Mouse (Mus musculus): Measurements from ENCODE around the gene Adh7. TPM values are rescaled to one million over a fixed set of nuclear protein-coding genes. Genes with fewer than 3 reads are reported as not detected.

Adh7 gene
- polyA plus RNA-seq, 1 experiment from 2014 or later = 5.8 TPM

DNA sequence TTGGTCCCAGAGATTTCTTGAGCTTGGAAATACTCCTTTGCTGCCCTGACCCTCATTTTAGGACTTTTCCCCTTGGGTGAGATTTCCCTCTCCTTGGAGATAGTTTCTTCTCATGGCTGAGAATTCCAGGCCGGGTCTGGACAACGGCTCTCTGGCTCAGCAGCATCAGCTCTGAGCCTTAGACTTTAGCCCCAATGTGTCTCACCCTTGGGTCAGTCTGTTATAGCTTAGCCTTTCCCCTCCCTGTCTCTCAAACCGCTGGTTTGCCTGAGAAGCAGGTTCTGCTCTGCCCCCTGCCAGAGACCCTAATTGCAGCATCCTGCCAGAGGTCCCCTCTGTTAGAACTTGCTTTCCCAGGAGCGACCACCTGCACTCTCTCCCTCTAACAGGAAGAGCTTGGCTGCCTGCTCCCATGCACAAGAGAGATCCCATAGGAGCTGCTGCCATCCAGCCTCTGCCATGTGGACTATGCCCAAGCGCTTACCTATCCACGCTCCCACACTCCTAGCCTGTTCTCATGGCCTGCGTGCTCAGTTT is 26.8 kb downstream of the Adh7 start:
- ChIA-PET POLR2A (interaction anchor here (0.6 to 2.1 kb wide), 2 partner anchors 28 to 333 kb away, joined by 3 to 4 read pairs; no protein-coding TSS in a partner anchor), CTCF (interaction anchor here (0.8 to 1.6 kb wide), 8 partner anchors 17 to 195 kb away, joined by 3 to 5 read pairs (median 3); partner anchors contain the start of gene Adh1)
- DNase-seq (ENCODE audit: low read depth, low spot score) (no peak), ATAC-seq (no peak)
- TF ChIP-seq CTCF (IDR thresholded peaks at IDR 0.05) = no peak
- in situ Hi-C loops (cut with MboI; ENCODE audit: low pct_unique_long_range_greater_than_20kb) = no loop called here
- H3K27me3 ChIP-seq = no peaks in the 10 kb centered on the region

DNA sequence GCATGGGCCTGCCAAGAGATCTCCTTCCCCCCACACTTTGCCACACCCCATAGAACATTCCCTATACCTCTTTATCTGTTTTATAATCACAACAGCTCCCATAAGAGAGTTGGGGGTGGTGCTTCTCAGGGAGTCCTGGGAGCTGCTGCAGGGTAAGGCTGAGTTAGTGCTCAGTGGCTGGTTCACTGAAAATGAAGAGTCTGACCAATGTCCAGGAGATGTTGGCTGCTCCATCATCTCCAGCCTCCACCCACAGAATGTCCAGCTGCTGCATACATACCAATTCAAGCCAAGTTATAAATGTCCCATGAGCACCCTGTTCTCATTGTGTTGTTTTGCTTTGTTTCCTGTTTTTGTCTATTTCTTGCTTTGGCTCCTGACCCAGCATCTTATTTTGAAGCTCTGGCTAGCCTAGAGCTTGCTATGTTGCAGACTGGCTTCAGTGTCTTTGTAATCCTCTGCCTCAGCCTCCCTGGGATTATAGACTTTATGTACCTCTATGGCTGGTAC is 29.0 kb downstream of the Adh7 start:
- CTCF ChIA-PET = interaction anchor here (1.5 to 1.6 kb wide), 2 partner anchors 9 to 16 kb away, joined by 4 to 7 read pairs; no protein-coding TSS in a partner anchor
- in situ Hi-C loops (cut with MboI; ENCODE audit: low pct_unique_long_range_greater_than_20kb) = no loop called here
- DNase-seq (ENCODE audit: low read depth, low spot score) = no peak

DNA sequence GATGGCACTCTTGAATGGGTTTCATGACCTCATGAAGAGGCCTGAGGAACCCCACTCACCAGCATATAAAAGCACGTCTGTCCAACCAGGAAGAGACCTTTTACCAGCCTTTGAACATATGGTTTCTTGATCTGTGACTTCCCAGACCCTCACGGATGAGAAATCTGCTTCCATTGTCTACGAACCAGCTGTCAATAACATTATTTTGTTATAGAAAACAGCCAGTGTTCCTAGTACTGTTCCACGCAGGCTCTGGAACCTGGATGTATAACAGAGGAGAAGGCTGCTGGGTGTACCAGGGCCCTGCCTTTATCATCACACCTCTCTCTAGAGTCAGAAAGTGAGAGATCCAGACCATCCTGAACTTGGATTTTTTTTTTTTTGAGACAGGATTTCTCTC is 29.7 kb downstream of the Adh7 start:
- DNase-seq (ENCODE audit: low read depth, low spot score) (no peak), ATAC-seq (no peak)
- in situ Hi-C loops (cut with MboI; ENCODE audit: low pct_unique_long_range_greater_than_20kb) = no loop called here
- ChIA-PET POLR2A (no interaction called here), CTCF (interaction anchor here (1.5 kb wide), 1 partner anchor 15 kb away, joined by 7 read pairs; no protein-coding TSS in a partner anchor)
- TF ChIP-seq CTCF (IDR thresholded peaks at IDR 0.05) = no peak
- no peaks in the 10 kb centered on the region for H3K27me3 ChIP-seq

More for the DNA sequence above, 29.0 kb downstream of the Adh7 start:
- POLR2A ChIA-PET = interaction anchor here (0.6 to 2.1 kb wide), 2 partner anchors 26 to 73 kb away, joined by 3 to 4 read pairs; no protein-coding TSS in a partner anchor
- no peak for TF ChIP-seq CTCF (IDR thresholded peaks at IDR 0.05)
- no peaks in the 10 kb centered on the region for H3K27me3 ChIP-seq
- no peak for ATAC-seq

DNA sequence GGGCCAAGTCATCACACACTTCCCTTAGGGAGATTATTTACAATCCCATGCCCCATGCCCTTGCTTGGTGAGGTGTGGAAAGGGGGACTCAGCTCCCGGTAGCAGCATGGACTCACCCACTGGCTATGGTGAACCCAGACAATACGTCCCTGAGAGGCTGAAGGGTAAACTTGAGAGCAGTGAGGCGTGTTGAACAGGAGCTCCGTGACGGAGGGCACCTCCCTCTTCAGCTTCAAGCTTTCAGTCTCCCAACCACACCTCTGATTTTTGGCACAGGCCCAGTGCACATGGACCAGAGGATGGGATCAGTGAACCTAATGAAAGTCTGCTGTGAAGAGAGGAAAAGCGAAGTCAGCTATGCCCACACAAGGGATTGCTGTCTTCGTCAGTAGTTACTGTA is 30.5 kb downstream of the Adh7 start:
- ChIA-PET POLR2A (interaction anchor here (0.6 to 0.7 kb wide), 2 partner anchors 23 to 186 kb away, joined by 3 read pairs; no protein-coding TSS in a partner anchor), CTCF (interaction anchor here (1.3 to 1.8 kb wide), 2 partner anchors 15 to 17 kb away, joined by 4 read pairs; no protein-coding TSS in a partner anchor)
- no peaks in the 10 kb centered on the region for H3K27me3 ChIP-seq
- ATAC-seq = no peak
- in situ Hi-C loops (cut with MboI; ENCODE audit: low pct_unique_long_range_greater_than_20kb) = no loop called here
- TF ChIP-seq CTCF (IDR thresholded peaks at IDR 0.05) = no peak
- no peak for DNase-seq (ENCODE audit: low read depth, low spot score)

DNA sequence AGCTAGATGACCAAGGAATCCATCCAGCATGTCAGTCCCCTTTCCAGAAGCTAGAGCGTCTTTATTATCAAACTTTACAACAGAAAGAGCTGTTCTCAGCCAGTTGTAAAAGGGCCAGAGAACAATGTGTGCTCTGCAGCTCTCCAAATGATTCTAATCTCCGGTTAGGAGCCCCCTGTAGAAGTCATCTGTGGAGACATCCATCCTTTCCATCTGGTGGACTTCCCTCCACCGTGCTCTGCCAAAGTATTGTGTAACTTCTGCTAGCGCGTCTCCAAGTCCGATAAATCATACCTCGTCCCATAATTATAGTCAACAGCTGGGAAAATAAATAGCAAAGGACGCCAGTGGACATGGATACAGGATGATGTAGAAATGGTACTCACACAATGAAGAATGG is 31.2 kb downstream of the Adh7 start:
- POLR2A ChIA-PET = interaction anchor here (0.7 kb wide), 1 partner anchor 22 kb away, joined by 3 read pairs; no protein-coding TSS in a partner anchor
- in situ Hi-C loops (cut with MboI; ENCODE audit: low pct_unique_long_range_greater_than_20kb) = no loop called here
- H3K27me3 ChIP-seq = no peaks in the 10 kb centered on the region
- DNase-seq (ENCODE audit: low read depth, low spot score) = no peak
- TF ChIP-seq CTCF (IDR thresholded peaks at IDR 0.05) = no peak
- no peak for ATAC-seq
- CTCF ChIA-PET = interaction anchor here (1.3 to 1.8 kb wide), 3 partner anchors 14 to 24 kb away, joined by 3 to 4 read pairs (median 4); no protein-coding TSS in a partner anchor

DNA sequence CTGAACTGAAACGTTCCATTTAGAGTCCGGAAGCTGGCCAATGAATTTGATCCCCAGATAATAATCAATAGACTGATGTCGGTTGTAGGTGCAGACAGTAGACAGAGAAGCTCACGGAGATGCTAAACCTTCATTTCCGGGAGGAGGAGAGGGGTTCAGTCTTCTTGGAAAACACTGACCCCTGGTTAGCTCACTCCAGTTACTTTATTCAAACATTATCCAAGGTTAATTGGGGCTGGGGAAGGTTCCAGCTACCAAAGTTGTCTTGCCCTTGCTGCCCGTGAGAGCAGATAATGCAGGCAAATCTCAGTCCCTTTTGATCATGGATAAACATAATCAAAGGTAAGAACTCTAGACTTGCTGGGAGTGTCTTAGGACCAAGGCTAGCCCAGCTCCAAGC is 33.6 kb downstream of the Adh7 start:
- ChIA-PET CTCF (interaction anchor here (0.8 to 2.9 kb wide), 6 partner anchors 8 to 31 kb away, joined by 3 to 14 read pairs (median 4); no protein-coding TSS in a partner anchor), POLR2A (interaction anchor here (0.6 to 2.7 kb wide), 2 partner anchors 10 to 20 kb away, joined by 3 to 7 read pairs; no protein-coding TSS in a partner anchor)
- no peak for TF ChIP-seq CTCF (IDR thresholded peaks at IDR 0.05)
- ATAC-seq = no peak
- in situ Hi-C loops (cut with MboI; ENCODE audit: low pct_unique_long_range_greater_than_20kb) = no loop called here
- no peak for DNase-seq (ENCODE audit: low read depth, low spot score)
- no peaks in the 10 kb centered on the region for H3K27me3 ChIP-seq

DNA sequence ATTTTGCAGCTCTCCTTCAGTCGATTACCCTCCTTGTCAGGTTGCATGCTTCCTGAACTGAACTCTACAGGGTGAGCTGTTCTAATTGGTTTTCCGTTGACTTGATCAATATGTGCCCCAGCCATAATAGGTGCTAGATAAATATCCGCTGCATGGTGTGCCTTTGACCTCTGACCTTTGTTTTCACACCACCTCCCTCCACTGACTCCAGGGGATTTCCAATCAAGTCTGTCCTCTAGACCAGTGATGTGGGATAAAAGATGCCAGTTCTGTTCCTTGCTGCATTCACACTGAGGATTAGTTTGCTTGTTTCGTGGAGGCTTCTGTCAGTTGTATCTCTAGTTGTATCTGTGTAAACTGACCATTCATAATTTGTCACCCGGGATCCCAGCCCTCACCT is 36.6 kb downstream of the Adh7 start:
- no peak for TF ChIP-seq CTCF (IDR thresholded peaks at IDR 0.05)
- CTCF ChIA-PET = no interaction called here
- POLR2A ChIA-PET = no interaction called here
- H3K27me3 ChIP-seq = no peaks in the 10 kb centered on the region
- in situ Hi-C loops (cut with MboI; ENCODE audit: low pct_unique_long_range_greater_than_20kb) = no loop called here
- ATAC-seq (no peak), DNase-seq (ENCODE audit: low read depth, low spot score) (no peak)

DNA sequence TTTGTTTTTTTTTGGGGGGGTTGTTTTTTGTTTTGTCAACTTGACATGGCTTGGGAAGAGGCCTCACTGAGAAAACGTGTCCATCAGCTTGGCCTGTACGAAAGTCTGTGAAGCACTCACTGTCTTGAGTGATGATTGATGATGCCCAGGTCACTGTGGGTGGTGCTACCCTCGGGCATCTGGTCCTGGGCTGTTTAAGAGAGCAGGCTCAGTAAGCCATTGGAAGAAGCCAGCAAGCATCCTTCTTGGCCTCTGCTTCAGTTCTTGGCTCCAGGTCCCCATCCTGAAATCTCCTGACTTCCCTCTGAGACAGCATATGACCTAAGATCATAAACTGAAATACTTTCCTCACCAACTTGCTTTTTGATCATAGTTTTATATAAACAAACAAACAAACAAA is 37.8 kb downstream of the Adh7 start:
- DNase-seq (ENCODE audit: low read depth, low spot score) (no peak), ATAC-seq (no peak)
- CTCF ChIA-PET = interaction anchor here (1.4 to 1.9 kb wide), 2 partner anchors 9 to 16 kb away, joined by 4 to 5 read pairs; no protein-coding TSS in a partner anchor
- in situ Hi-C loops (cut with MboI; ENCODE audit: low pct_unique_long_range_greater_than_20kb) = no loop called here
- TF ChIP-seq CTCF (IDR thresholded peaks at IDR 0.05) = no peak
- POLR2A ChIA-PET = interaction anchor here (0.6 kb wide), 1 partner anchor 35 kb away, joined by 6 read pairs; no protein-coding TSS in a partner anchor
- no peaks in the 10 kb centered on the region for H3K27me3 ChIP-seq

DNA sequence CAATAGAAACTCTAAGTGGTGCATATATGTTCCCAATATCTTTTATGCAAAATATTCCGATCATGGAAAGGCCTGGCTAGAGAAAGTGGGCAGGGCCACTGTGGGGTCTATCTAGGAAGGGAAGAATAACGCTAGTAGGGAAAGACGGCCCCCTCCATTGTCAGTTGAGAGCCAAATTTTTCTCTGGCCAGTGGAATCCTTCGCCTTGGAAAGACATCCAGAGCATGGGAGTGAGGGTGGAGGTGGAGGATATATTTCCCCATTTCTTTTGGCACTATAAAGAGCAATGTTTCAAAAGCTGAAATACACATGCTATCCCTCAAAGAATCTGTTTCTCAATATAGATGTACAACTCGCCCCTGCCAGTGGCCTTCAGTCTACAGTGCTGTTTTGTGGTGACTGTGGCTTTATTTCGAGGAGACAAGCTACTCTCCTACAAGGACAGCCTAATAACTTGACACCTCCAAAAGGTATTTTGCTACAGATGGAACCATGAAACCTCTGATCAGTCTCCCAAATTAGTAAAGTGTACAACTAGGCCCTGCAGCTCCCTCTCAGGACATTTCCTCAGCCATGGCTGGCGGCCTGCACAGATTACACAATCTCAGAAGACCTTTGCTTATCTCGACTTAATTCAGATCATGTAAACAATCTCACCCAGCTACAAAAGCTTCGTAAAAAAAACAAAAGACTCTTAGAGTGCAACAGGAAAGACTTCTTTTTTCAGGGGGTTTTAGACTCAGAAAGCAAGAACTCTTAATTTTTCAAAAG is 38.4 kb downstream of the Adh7 start:
- ChIA-PET CTCF (interaction anchor here (1.4 to 1.9 kb wide), 3 partner anchors 10 to 17 kb away, joined by 4 to 5 read pairs (median 4); no protein-coding TSS in a partner anchor), POLR2A (interaction anchor here (0.7 kb wide), 1 partner anchor 29 kb away, joined by 3 read pairs; no protein-coding TSS in a partner anchor)
- no peak for DNase-seq (ENCODE audit: low read depth, low spot score)
- in situ Hi-C loops (cut with MboI; ENCODE audit: low pct_unique_long_range_greater_than_20kb) = no loop called here
- no peaks in the 10 kb centered on the region for H3K27me3 ChIP-seq
- no peak for ATAC-seq
- TF ChIP-seq CTCF (IDR thresholded peaks at IDR 0.05) = no peak
